Mouse (Mus musculus) lung, embryonic 16.5 days (tissue): ENCODE measurements around the gene Gm5141. TPM values are rescaled to one million over a fixed set of nuclear protein-coding genes. Genes with fewer than 3 reads are reported as not detected.

Experiments used
- ATAC-seq: fragments of 200-750 bp; cut with Nextera tagmentation; 2 replicates; pipeline ENCODE4 v1.8.0; 2017; ENCODE audit warnings: low read depth, mild to moderate bottlenecking, moderate library complexity
- H3K27ac ChIP-seq: fragments of 300-500 bp; sonication (generic); 2 replicates; pipeline ENCODE4 v1.5.1; 2014; ENCODE audit warnings: mild to moderate bottlenecking, control low read depth, low read length
- H3K27me3 ChIP-seq: fragments of 300-500 bp; sonication (generic); 2 replicates; pipeline ENCODE4 v1.6.1; 2014; ENCODE audit warnings: low read depth, low read length, mixed read lengths; ENCODE audit not compliant: control insufficient read depth, insufficient read depth
- H3K36me3 ChIP-seq: fragments of 300-500 bp; sonication (generic); 2 replicates; pipeline ENCODE4 v1.6.1; 2014; ENCODE audit warnings: low read length; ENCODE audit not compliant: control insufficient read depth, insufficient read depth
- H3K4me1 ChIP-seq: fragments of 300-500 bp; sonication (generic); replicated peaks from 2 replicates; pipeline ENCODE4 v1.6.1; 2014; ENCODE audit warnings: low read length, mixed read lengths; ENCODE audit not compliant: control insufficient read depth, insufficient read depth
- H3K4me2 ChIP-seq: fragments of 300-500 bp; sonication (generic); 2 replicates; pipeline ENCODE4 v1.6.1; 2014; ENCODE audit warnings: low read depth, low read length, control low read depth
- H3K4me3 ChIP-seq: fragments of 300-500 bp; sonication (generic); 2 replicates; pipeline ENCODE4 v1.5.1; 2014; ENCODE audit warnings: mild to moderate bottlenecking, low read length, control low read depth
- H3K9ac ChIP-seq: fragments of 300-500 bp; sonication (generic); 2 replicates; pipeline ENCODE4 v1.6.1; 2014; ENCODE audit warnings: low read length, control low read depth
- H3K9me3 ChIP-seq: fragments of 300-500 bp; sonication (generic); 2 replicates; pipeline ENCODE4 v1.6.1; 2016; ENCODE audit warnings: low read length; ENCODE audit not compliant: control insufficient read depth
- WGBS: fragments of 180-500 bp; shearing (Covaris S2); extraction: QIAGEN DNeasy Blood & Tissue Kit; methylation state at CpG from one replicate; pipeline ENCODE4 v1.1.7; 2014; 5-methylcytosine and 5-hydroxymethylcytosine counted together
- microRNA counts: library from miRNA; unstranded; fragments of <30 nt; microRNA quantifications from one replicate; lab custom pipeline; 2016
- microRNA-seq: library from miRNA; unstranded; fragments of <30 nt; microRNA quantifications from one replicate; pipeline ENCODE4, GENCODE M21; 2016
- polyA plus RNA-seq: library from polyadenylated mRNA; unstranded; fragments of >200 nt; fragmentation: Nextera tagmentation; extraction: Ambion mirVana; gene quantifications from 2 replicates; pipeline ENCODE4 v1.2.1, GENCODE M21; 2015

The Gm5141 gene
- polyA plus RNA-seq, 1 experiment from 2014 or later: 10.5 TPM

GRCm38 (mm10) chr13:62733322-62733721 lies 52.3 kb downstream of the Gm5141 start:
- Histone ChIP-seq H3K4me3 (no peak overlapping the region), H3K27me3 (no peaks in the 10 kb centered on the region), H3K4me2 (no peak overlapping the region), H3K27ac (no peak overlapping the region), H3K36me3 (no peaks in the 10 kb centered on the region), H3K9ac (no peak overlapping the region), H3K4me1 (no peaks in the 10 kb centered on the region), H3K9me3 (no peaks in the 10 kb centered on the region)
- WGBS: 97% methylated on average over 2 of the region's 2 CpGs
- ATAC-seq: no peak

MicroRNAs within 50 kb of the gene (microRNA counts, 519-probe panel; counts per million panel counts)
- not detected for microRNA mmu-miR-713 (lab: Ali Mortazavi, UCI)

Small RNAs within 50 kb of the gene (microRNA-seq; reads per million reads assigned to microRNA genes)
- gene Gm24588 (not detected), gene Mir713 (not detected)

Other genes with a start within 250 kb of the Gm5141 start
- not detected in 2 replicates for gene Zfp935, start 227.3 kb downstream of the Gm5141 start, polyA plus RNA-seq
- 18.1 and 18.7 TPM in 2 replicates for gene Zfp934, start 214.6 kb downstream of the Gm5141 start, polyA plus RNA-seq
- gene 6720489N17Rik, start 161.6 kb downstream of the Gm5141 start, polyA plus RNA-seq: 13.7 and 13.9 TPM in 2 replicates
- 29.4 and 31.1 TPM in 2 replicates for gene Platr25, start 25.1 kb downstream of the Gm5141 start, polyA plus RNA-seq
- gene Fbp2, start 72.6 kb upstream of the Gm5141 start, polyA plus RNA-seq: 0.73 and 1.4 TPM in 2 replicates
- 2.1 and 3.6 TPM in 2 replicates for gene Fbp1, start 102.5 kb upstream of the Gm5141 start, polyA plus RNA-seq
- gene 2010111I01Rik, start 179.1 kb upstream of the Gm5141 start, polyA plus RNA-seq: 129 and 133 TPM in 2 replicates